ENCODE assay signal across 22 mouse cellular contexts in the genomic region with DNA sequence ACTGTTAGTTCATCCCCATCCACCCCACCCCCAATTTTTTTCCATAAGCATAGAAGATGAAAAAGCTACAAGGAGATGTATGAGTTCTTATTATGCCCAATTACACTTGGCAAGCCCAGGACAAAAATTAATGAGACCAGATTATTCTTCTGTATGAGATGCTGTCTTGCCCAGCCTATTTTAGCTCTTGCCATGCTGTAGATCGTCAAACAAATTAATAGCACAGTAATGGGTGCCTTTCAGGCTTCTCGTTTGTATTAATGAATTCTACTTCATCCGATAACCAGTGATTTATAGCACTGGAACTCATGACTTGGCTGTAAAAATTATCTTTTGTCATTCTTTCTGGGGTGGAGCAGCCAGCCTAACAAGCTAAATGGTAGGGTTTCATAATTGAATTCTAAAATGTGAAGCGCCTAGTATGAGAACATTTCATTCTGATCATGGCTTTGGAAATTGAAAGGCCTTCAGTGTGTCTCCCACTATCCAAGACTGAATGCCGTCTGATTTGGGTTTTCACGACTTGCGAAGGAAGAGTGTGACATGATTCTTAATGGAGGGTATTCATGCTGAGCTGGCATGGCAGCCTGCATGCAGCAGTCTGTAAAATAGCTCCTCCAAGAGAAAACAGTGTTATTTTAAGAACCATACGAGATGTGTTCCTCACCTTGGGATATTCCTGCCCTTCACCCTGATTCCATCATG. TPM values are rescaled to one million over a fixed set of nuclear protein-coding genes. Genes with fewer than 3 reads are reported as not detected.
DNase-seq lines count a peak whose midpoint lies in the region; ATAC-seq and TF ChIP-seq lines count a peak whose summit lies in the region.
"Had no signal": no experiment of that assay in that cellular context is flagged by ENCODE, and none has a peak within 500 bp of the region (broad histone marks: within the 10 kb centered on the region; RNA-seq: fewer than 3 reads in every experiment).

No protein-coding gene starts in this region.

- no peak overlapping the region for H3K4me2 ChIP-seq in forebrain, embryonic 13.5 days
- no peak overlapping the region; the same call in 1 of the 2 replicates for H3K4me2 ChIP-seq in hindbrain, postnatal 0 days (ENCODE audit: low read depth, low read length)
- H3K4me2 ChIP-seq: embryonic facial prominence, embryonic 13.5 days; heart, embryonic 11.5 days; limb, embryonic 15.5 days; liver, embryonic 15.5 days; stomach, embryonic 15.5 days had no signal

- no peaks in the 10 kb centered on the region for H3K9me3 ChIP-seq in forebrain, embryonic 13.5 days (replicated peaks)
- H3K9me3 ChIP-seq in forebrain, embryonic 10.5 days, result no peaks in the 10 kb centered on the region
- H3K9me3 ChIP-seq in hindbrain, postnatal 0 days (ENCODE audit: low read length), result no peaks in the 10 kb centered on the region
- H3K9me3 ChIP-seq in embryonic facial prominence, embryonic 10.5 days, result no peaks in the 10 kb centered on the region
- H3K9me3 ChIP-seq: embryonic facial prominence, embryonic 13.5 days; limb, embryonic 15.5 days; liver, embryonic 15.5 days; stomach, embryonic 15.5 days had no signal

- no peak for DNase-seq in forebrain, embryonic 10.5 days (ENCODE audit: extremely low spot score, low spot score)
- peak in 1 of 2 experiments; percentile 20 for DNase-seq in layer of hippocampus, adult 2 months (ENCODE audit: low spot score in 2 of 2)
- DNase-seq in layer of hippocampus, postnatal 36 days, result no peak
- peak; percentile 43 for DNase-seq in brain, adult 2 months (ENCODE audit: low read depth, low spot score)
- peak; percentile 58 for DNase-seq in hindbrain, postnatal 0 days (ENCODE audit: low spot score)
- no peak for DNase-seq in spleen, adult 12 weeks (ENCODE audit: low spot score)
- DNase-seq in embryonic facial prominence, embryonic 10.5 days (ENCODE audit: low spot score), result no peak
- DNase-seq: adrenal gland, postnatal 14 days; cerebellum, adult 2 months; heart, postnatal 14 days; kidney, adult 2 months; kidney, postnatal 14 days; right cerebral cortex, postnatal 14 days had no signal

- no peak for TF ChIP-seq CTCF in layer of hippocampus, adult 2 months (conservative IDR thresholded peaks at IDR 0.05)
- TF ChIP-seq CTCF in hindbrain, postnatal 0 days (IDR thresholded peaks at IDR 0.05; ENCODE audit: low read depth), result no peak

- 42% methylated on average over 8 of the region's 8 CpGs for WGBS in forebrain, embryonic 13.5 days
- WGBS in forebrain, embryonic 10.5 days, result 91% methylated on average over 8 of the region's 8 CpGs
- WGBS in hindbrain, postnatal 0 days, result 43% methylated on average over 8 of the region's 8 CpGs
- 89% methylated on average over 8 of the region's 8 CpGs for WGBS in embryonic facial prominence, embryonic 10.5 days

- H3K4me3 ChIP-seq in forebrain, embryonic 13.5 days, result no peak overlapping the region
- no peak overlapping the region for H3K4me3 ChIP-seq in forebrain, embryonic 10.5 days
- H3K4me3 ChIP-seq in layer of hippocampus, adult 2 months, result no peak overlapping the region
- H3K4me3 ChIP-seq in hindbrain, postnatal 0 days (ENCODE audit: low read length), result no peak overlapping the region
- no peak overlapping the region for H3K4me3 ChIP-seq in embryonic facial prominence, embryonic 10.5 days
- H3K4me3 ChIP-seq: embryonic facial prominence, embryonic 13.5 days; limb, embryonic 15.5 days; liver, embryonic 15.5 days; stomach, embryonic 15.5 days had no signal

- H3K36me3 ChIP-seq in forebrain, embryonic 13.5 days (ENCODE audit: poor library complexity, severe bottlenecking), result no peaks in the 10 kb centered on the region
- no peaks in the 10 kb centered on the region for H3K36me3 ChIP-seq in forebrain, embryonic 10.5 days (replicated peaks)
- no peaks in the 10 kb centered on the region for H3K36me3 ChIP-seq in hindbrain, postnatal 0 days (ENCODE audit: insufficient read depth, low read length)
- no peaks in the 10 kb centered on the region for H3K36me3 ChIP-seq in embryonic facial prominence, embryonic 10.5 days (replicated peaks)
- H3K36me3 ChIP-seq: limb, embryonic 15.5 days; liver, embryonic 15.5 days; stomach, embryonic 15.5 days had no signal

- no peaks in the 10 kb centered on the region for H3K27me3 ChIP-seq in forebrain, embryonic 13.5 days
- no peaks in the 10 kb centered on the region for H3K27me3 ChIP-seq in forebrain, embryonic 10.5 days (ENCODE audit: poor library complexity, severe bottlenecking)
- H3K27me3 ChIP-seq in hindbrain, postnatal 0 days (ENCODE audit: insufficient read depth, low read length), result no peaks in the 10 kb centered on the region
- no peaks in the 10 kb centered on the region for H3K27me3 ChIP-seq in embryonic facial prominence, embryonic 10.5 days (replicated peaks; ENCODE audit: low read depth, poor library complexity, severe bottlenecking)
- H3K27me3 ChIP-seq: embryonic facial prominence, embryonic 13.5 days; limb, embryonic 15.5 days; liver, embryonic 15.5 days; stomach, embryonic 15.5 days had no signal

- peak overlapping the region; percentile 4 for H3K27ac ChIP-seq in forebrain, embryonic 13.5 days
- no peak overlapping the region for H3K27ac ChIP-seq in forebrain, embryonic 10.5 days
- peak overlapping the region; percentile 51 for H3K27ac ChIP-seq in layer of hippocampus, adult 2 months
- H3K27ac ChIP-seq in hindbrain, postnatal 0 days, result peak overlapping the region; percentile 54
- H3K27ac ChIP-seq in embryonic facial prominence, embryonic 10.5 days (replicated peaks), result no peak overlapping the region
- H3K27ac ChIP-seq: embryonic facial prominence, embryonic 13.5 days; limb, embryonic 15.5 days; liver, embryonic 15.5 days; stomach, embryonic 15.5 days had no signal

- no peak overlapping the region for H3K9ac ChIP-seq in forebrain, embryonic 13.5 days
- H3K9ac ChIP-seq in hindbrain, postnatal 0 days (replicated peaks; ENCODE audit: low read length), result no peak overlapping the region
- H3K9ac ChIP-seq: embryonic facial prominence, embryonic 13.5 days; limb, embryonic 15.5 days; liver, embryonic 15.5 days; stomach, embryonic 15.5 days had no signal

- peaks cover 10% of the 10 kb centered on the region for H3K4me1 ChIP-seq in forebrain, embryonic 13.5 days
- H3K4me1 ChIP-seq in forebrain, embryonic 10.5 days, result peaks cover 39% of the 10 kb centered on the region
- peaks cover 21% of the 10 kb centered on the region for H3K4me1 ChIP-seq in hindbrain, postnatal 0 days (ENCODE audit: insufficient read depth, low read length)
- H3K4me1 ChIP-seq in embryonic facial prominence, embryonic 10.5 days, result peaks cover 20% of the 10 kb centered on the region
- H3K4me1 ChIP-seq: liver, embryonic 15.5 days had no signal

- ATAC-seq in forebrain, embryonic 13.5 days, result 0 out of 2 replicates have a peak, but pooled peaks have one; percentile 24
- ATAC-seq in hindbrain, postnatal 0 days, result 0 out of 2 replicates have a peak, but pooled peaks have one; percentile 27
- ATAC-seq: activated CD4-positive, CD25-positive, alpha-beta regulatory T cell, adult 4 months; CD4-positive, CD25-positive, alpha-beta regulatory T cell, adult 4 months; inflammation-experienced regulatory T-cells, adult 6 months had no signal

RNA-seq across cellular contexts. Expression of gene Abtb2, which starts 44.9 kb away (rescaled TPM):
- polyA plus RNA-seq in forebrain, embryonic 13.5 days (2015; fragmentation: Nextera tagmentation; extraction: Ambion mirVana), result 6.9 and 8.3 TPM in 2 replicates
- polyA plus RNA-seq in forebrain, embryonic 10.5 days (2016; fragmentation: Nextera tagmentation; extraction: Ambion mirVana), result 11.5 and 12.9 TPM in 2 replicates
- total RNA-seq in layer of hippocampus, adult 2 months (2021), result 10 to 100 TPM in 1 of 2 experiments, 1 to 10 TPM in 1; 9.5 to 10.3 TPM
- total RNA-seq in layer of hippocampus, postnatal 36 days (2021), result 10 to 100 TPM; 11.8 to 12.0 TPM
- total RNA-seq in hindbrain, postnatal 0 days (2014; rRNA removed), result 42.9 and 45.9 TPM in 2 replicates
- 11.7 and 11.8 TPM in 2 replicates for polyA plus RNA-seq in hindbrain, postnatal 0 days (2015; fragmentation: Nextera tagmentation; extraction: Ambion mirVana)
- 9.9 and 13.1 TPM in 2 replicates for polyA plus RNA-seq in embryonic facial prominence, embryonic 10.5 days (2016; fragmentation: Nextera tagmentation; extraction: Ambion mirVana)

Comparison
In these comparisons a context has a peak if more than half of its experiments do, and no peak if none do; other contexts are left out.
1. H3K27ac ChIP-seq: peak in forebrain, embryonic 13.5 days (single experiment), layer of hippocampus, adult 2 months (single experiment) and hindbrain, postnatal 0 days (single experiment); none in forebrain, embryonic 10.5 days (single experiment) and embryonic facial prominence, embryonic 10.5 days (single experiment).
2. DNase-seq: peak in brain, adult 2 months (single experiment) and hindbrain, postnatal 0 days (single experiment); none in forebrain, embryonic 10.5 days (single experiment), layer of hippocampus, postnatal 36 days (0 of 2), spleen, adult 12 weeks (single experiment) and embryonic facial prominence, embryonic 10.5 days (single experiment).